Mouse (Mus musculus) embryonic facial prominence, embryonic 12.5 days (tissue): ENCODE measurements around the gene Nkrf. TPM values are rescaled to one million over a fixed set of nuclear protein-coding genes. Genes with fewer than 3 reads are reported as not detected.
"Not testable (repeated sequence)": the region's sequence is repeated elsewhere in the genome, so short reads cannot be mapped to it uniquely, and the experiment has no call there.

Source experiments
- ATAC-seq: fragments of 200-750 bp; cut with Nextera tagmentation; 2 replicates; pipeline ENCODE4 v1.8.0; 2017; ENCODE audit not compliant: insufficient number of reproducible peaks, insufficient read depth, low FRiP score, low TSS enrichment
- H3K27ac ChIP-seq: fragments of 300-500 bp; sonication (generic); 2 replicates; pipeline ENCODE4 v1.5.1; 2016; ENCODE audit warnings: mild to moderate bottlenecking
- H3K27me3 ChIP-seq: fragments of 300-500 bp; sonication (generic); 2 replicates; pipeline ENCODE4 v1.6.1; 2016; ENCODE audit warnings: mild to moderate bottlenecking, moderate library complexity
- H3K36me3 ChIP-seq: fragments of 300-500 bp; sonication (generic); 2 replicates; pipeline ENCODE4 v1.6.1; 2016; ENCODE audit warnings: mild to moderate bottlenecking
- H3K4me1 ChIP-seq: fragments of 300-500 bp; sonication (generic); 2 replicates; pipeline ENCODE4 v1.6.1; 2016
- H3K4me2 ChIP-seq: fragments of 300-500 bp; sonication (generic); replicated peaks from 2 replicates; pipeline ENCODE4 v1.6.1; 2016; ENCODE audit warnings: mild to moderate bottlenecking, moderate library complexity
- H3K4me3 ChIP-seq: fragments of 300-500 bp; sonication (generic); 2 replicates; pipeline ENCODE4 v1.5.1; 2016; ENCODE audit warnings: mild to moderate bottlenecking
- H3K9ac ChIP-seq: fragments of 300-500 bp; sonication (generic); 2 replicates; pipeline ENCODE4 v1.6.1; 2016; ENCODE audit warnings: mild to moderate bottlenecking, moderate library complexity
- H3K9me3 ChIP-seq: fragments of 300-500 bp; sonication (generic); 2 replicates; pipeline ENCODE4 v1.6.1; 2016; ENCODE audit warnings: mild to moderate bottlenecking, moderate library complexity
- WGBS: fragments of 180-500 bp; shearing (Covaris S2); methylation state at CpG from one replicate; pipeline ENCODE4 v1.1.7; 2016; 5-methylcytosine and 5-hydroxymethylcytosine counted together
- polyA plus RNA-seq: library from polyadenylated mRNA; unstranded; fragments of >200 nt; fragmentation: Nextera tagmentation; extraction: Ambion mirVana; gene quantifications from 2 replicates; pipeline ENCODE4 v1.2.1, GENCODE M21; 2016

Nkrf gene
- polyA plus RNA-seq, 1 experiment from 2014 or later: 2.2 TPM

DNA sequence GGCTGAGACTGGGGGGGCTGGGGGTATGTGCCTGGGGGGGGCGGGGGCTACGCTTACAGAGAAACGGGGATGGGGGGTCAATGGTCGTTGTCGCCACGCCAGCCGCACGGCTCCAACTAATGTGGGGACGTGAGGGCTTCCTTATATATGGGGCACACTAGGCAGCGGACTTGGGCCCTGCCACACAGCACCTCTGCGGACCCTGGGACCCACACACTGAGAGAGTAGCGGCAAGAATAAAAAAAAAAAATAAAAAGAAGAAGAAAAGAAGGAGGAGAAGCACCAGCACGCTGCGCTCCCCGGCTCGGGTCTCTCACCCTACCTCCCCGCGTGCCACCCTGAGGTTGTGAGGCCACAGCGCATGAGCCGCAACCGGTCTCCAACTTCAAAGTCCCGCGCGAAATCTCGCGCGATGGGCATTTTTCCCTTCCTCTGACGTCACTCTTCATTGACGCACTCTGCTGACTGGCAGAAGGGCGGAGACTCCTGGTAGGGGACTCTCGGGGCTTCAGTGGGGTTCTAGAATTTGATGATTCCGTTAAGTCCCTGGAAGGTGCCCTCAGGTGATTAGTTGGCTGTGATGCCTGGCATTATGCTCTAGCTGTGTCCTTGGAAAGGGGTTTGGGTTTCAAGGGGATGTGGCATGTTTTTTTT is 543 bp upstream of the Nkrf start:
- ATAC-seq: peak; percentile 81
- Histone ChIP-seq H3K27me3 (no peaks in the 10 kb centered on the region), H3K36me3 (no peaks in the 10 kb centered on the region), H3K4me1 (no peaks in the 10 kb centered on the region; the same call in 1 of the 2 replicates), H3K4me2 (peak overlapping the region; percentile 61), H3K9ac (peak overlapping the region; percentile 63), H3K4me3 (peak overlapping the region; percentile 56), H3K9me3 (no peaks in the 10 kb centered on the region), H3K27ac (0 out of 2 replicates have a peak overlapping the region, but pooled peaks have one; percentile 57)
- WGBS: 19% methylated on average over 29 of the region's 32 CpGs

DNA sequence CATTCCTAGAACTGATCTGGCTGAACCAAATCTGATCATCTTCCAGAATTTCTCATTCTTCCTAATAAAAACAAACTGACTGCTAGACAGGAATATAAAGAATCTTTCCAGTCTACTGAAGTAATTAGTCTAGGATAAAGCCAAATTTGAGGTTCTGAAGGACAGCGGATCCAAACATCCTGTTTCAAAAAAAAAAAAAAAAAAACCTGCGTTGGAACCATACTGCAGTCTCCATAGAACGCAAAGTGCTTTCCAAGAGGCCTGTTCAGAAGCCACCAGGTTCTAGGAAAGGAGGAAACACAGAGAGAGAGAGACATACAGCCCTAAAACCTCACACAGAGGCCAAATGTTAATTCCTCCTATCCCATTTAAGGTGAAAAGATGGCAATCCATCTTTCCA is 1.0 kb downstream of the Nkrf start:
- H3K9me3 ChIP-seq: no peaks in the 10 kb centered on the region
- no peaks in the 10 kb centered on the region for H3K27me3 ChIP-seq
- peak overlapping the region; percentile 56 for H3K4me3 ChIP-seq
- peak overlapping the region; percentile 61 for H3K4me2 ChIP-seq
- no peaks in the 10 kb centered on the region; the same call in 1 of the 2 replicates for H3K4me1 ChIP-seq
- 40% methylated on average over 3 of the region's 3 CpGs for WGBS
- H3K9ac ChIP-seq: no peak overlapping the region
- H3K27ac ChIP-seq: no peak overlapping the region
- ATAC-seq: no peak
- H3K36me3 ChIP-seq: no peaks in the 10 kb centered on the region

GRCm38 (mm10) chrX:36898931-36899330 is 3.8 kb downstream of the Nkrf start:
- not testable (repeated sequence) for H3K9ac ChIP-seq, H3K4me3 ChIP-seq, H3K4me2 ChIP-seq, H3K36me3 ChIP-seq, H3K4me1 ChIP-seq, H3K9me3 ChIP-seq, ATAC-seq, H3K27ac ChIP-seq, H3K27me3 ChIP-seq
- WGBS: 41% methylated on average over 1 of the region's 1 CpGs

- Histone ChIP-seq H3K27me3 (no peaks in the 10 kb centered on the region), H3K9me3 (no peaks in the 10 kb centered on the region), H3K36me3 (peaks cover 4% of the 10 kb centered on the region), H3K9ac (no peak overlapping the region), H3K4me1 (no peaks in the 10 kb centered on the region), H3K27ac (no peak overlapping the region), H3K4me2 (no peak overlapping the region), H3K4me3 (no peak overlapping the region)
- no peak for ATAC-seq
- 88% methylated on average over 1 of the region's 1 CpGs for WGBS
These were observed 18.0 kb downstream of the Nkrf start for GRCm38 (mm10) chrX:36884719-36885118.

- H3K9me3 ChIP-seq: no peaks in the 10 kb centered on the region
- H3K27ac ChIP-seq: peak overlapping the region; percentile 80
- ATAC-seq: peak; percentile 31; the same call in 1 of the 2 replicates
- peak overlapping the region; percentile 64 for H3K4me3 ChIP-seq
- peak overlapping the region; percentile 75 for H3K9ac ChIP-seq
- 16% methylated on average over 36 of the region's 36 CpGs for WGBS
- peak overlapping the region; percentile 54 for H3K4me2 ChIP-seq
- H3K36me3 ChIP-seq: no peaks in the 10 kb centered on the region
- no peaks in the 10 kb centered on the region for H3K27me3 ChIP-seq
- H3K4me1 ChIP-seq: no peaks in the 10 kb centered on the region
These were observed 28.0 kb downstream of the Nkrf start for GRCm38 (mm10) chrX:36874704-36875128.

DNA sequence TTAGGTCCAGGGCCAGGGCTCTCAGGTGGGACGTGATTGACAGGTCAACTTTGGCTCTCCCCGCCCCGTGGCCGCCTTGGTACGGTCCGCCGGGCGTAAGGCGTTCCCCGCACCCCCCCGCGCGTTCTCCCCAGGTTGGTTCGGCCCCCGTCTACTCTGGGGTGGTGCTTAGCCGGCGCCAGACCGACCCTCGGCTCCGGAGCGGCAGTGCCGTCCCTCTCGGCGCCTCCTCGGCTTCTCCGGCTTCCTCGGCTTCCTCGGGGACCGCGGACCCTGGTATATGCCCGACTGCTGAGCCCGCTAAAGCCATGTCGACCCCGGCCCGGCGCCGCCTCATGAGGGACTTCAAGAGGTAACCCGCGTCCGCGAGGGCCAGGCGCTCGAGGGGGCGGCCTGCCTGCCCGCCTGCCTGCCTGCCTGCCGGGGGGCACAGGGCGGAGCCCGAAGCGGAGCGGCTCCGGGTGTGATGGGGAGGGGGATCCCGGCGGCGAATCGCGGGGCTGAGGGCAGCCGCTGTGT is 28.5 kb downstream of the Nkrf start:
- H3K4me1 ChIP-seq: no peaks in the 10 kb centered on the region
- peak; percentile 93 for ATAC-seq
- no peaks in the 10 kb centered on the region for H3K27me3 ChIP-seq
- WGBS: 17% methylated on average over 57 of the region's 57 CpGs
- H3K4me3 ChIP-seq: peak overlapping the region; percentile 64
- H3K9me3 ChIP-seq: no peaks in the 10 kb centered on the region
- peak overlapping the region; percentile 80 for H3K27ac ChIP-seq
- H3K36me3 ChIP-seq: no peaks in the 10 kb centered on the region
- peak overlapping the region; percentile 75 for H3K9ac ChIP-seq
- peak overlapping the region; percentile 54 for H3K4me2 ChIP-seq

DNA sequence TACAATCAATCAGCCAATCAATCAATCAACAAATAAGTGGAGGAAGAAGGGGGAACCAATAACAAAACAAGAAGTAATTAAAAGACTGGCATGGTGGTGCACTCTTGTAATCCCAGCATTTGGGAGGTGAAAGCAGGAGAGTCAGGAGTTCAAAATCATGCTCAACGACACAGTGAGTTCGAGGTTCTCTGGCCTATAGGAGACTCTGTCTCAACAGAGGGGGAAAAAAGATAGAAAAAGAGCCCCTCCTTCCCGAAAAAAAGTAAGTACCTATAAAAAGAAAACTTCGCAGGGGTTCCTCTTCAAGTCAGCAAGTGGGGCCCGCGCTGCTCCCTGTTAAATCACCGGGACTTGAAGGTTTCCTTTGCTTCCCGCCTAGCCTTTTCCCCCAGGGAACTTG is 28.9 kb downstream of the Nkrf start, which contains the start of the genes Ube2a and C330007P06Rik:
TSS of gene Ube2a (plus strand) at position 136 of the 400 bp plus-strand sequence.
TSS of gene C330007P06Rik (minus strand) at position 347 of the 400 bp plus-strand sequence.
- Histone ChIP-seq H3K27me3 (no peaks in the 10 kb centered on the region), H3K4me1 (no peaks in the 10 kb centered on the region), H3K9ac (peak within 1 kb of the TSS; percentile 75), H3K4me3 (peak within 1 kb of the TSS; percentile 64), H3K36me3 (no peaks in the 10 kb centered on the region), H3K27ac (peak within 1 kb of the TSS; percentile 80), H3K4me2 (peak within 1 kb of the TSS; percentile 54), H3K9me3 (no peaks in the 10 kb centered on the region)
- WGBS: 26% methylated on average over 8 of the region's 8 CpGs
- ATAC-seq: peak; percentile 13; the same call in 1 of the 2 replicates

- 78% methylated on average over 3 of the region's 3 CpGs for WGBS
- no peaks in the 10 kb centered on the region for H3K36me3 ChIP-seq
- no peaks in the 10 kb centered on the region for H3K27me3 ChIP-seq
- no peak overlapping the region for H3K9ac ChIP-seq
- no peak overlapping the region for H3K27ac ChIP-seq
- no peaks in the 10 kb centered on the region for H3K9me3 ChIP-seq
- no peaks in the 10 kb centered on the region for H3K4me1 ChIP-seq
- H3K4me2 ChIP-seq: no peak overlapping the region
- no peak overlapping the region for H3K4me3 ChIP-seq
- no peak for ATAC-seq
These were observed 32.3 kb downstream of the Nkrf start for GRCm38 (mm10) chrX:36870372-36870771.

DNA sequence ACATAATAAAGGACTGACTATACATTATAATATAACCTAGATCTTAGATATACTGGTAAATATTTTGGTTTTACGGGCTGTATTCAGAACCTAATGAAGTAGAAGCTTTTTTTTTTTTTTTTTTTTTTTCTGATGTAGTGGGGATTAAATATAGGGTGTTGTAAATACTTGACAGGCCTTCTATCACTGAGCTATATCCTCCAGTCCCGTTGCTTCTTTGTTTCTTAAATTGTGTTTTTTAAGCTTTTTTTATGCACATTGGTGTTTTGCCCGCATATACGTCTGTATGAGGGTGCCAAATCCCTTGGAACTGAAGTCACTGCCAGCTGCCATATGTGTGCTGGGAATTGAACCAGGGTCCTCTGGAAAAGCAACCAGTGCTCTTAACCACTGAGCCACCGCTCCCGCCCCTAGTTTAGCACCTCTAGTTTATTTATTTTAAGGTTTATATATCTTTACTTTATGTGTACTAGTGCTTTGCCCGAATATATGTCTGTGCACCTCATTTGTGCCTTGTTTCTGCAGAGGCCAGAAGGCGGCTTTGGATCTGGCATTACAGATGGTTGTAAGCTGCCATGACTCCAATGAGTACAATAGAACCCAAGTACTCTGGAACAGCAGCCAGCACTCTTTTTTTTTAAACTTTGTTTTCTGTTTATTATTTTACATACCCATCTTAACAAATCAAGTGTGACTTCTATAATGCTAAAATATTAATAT is 37.9 kb downstream of the Nkrf start:
- Histone ChIP-seq H3K27ac (no peak overlapping the region), H3K9me3 (no peaks in the 10 kb centered on the region), H3K36me3 (no peaks in the 10 kb centered on the region), H3K4me3 (peak overlapping the region; percentile 43), H3K27me3 (no peaks in the 10 kb centered on the region), H3K9ac (no peak overlapping the region), H3K4me2 (peak overlapping the region; percentile 22; the same call in 1 of the 2 replicates), H3K4me1 (no peaks in the 10 kb centered on the region)
- 57% methylated on average over 8 of the region's 8 CpGs for WGBS
- ATAC-seq: no peak

DNA sequence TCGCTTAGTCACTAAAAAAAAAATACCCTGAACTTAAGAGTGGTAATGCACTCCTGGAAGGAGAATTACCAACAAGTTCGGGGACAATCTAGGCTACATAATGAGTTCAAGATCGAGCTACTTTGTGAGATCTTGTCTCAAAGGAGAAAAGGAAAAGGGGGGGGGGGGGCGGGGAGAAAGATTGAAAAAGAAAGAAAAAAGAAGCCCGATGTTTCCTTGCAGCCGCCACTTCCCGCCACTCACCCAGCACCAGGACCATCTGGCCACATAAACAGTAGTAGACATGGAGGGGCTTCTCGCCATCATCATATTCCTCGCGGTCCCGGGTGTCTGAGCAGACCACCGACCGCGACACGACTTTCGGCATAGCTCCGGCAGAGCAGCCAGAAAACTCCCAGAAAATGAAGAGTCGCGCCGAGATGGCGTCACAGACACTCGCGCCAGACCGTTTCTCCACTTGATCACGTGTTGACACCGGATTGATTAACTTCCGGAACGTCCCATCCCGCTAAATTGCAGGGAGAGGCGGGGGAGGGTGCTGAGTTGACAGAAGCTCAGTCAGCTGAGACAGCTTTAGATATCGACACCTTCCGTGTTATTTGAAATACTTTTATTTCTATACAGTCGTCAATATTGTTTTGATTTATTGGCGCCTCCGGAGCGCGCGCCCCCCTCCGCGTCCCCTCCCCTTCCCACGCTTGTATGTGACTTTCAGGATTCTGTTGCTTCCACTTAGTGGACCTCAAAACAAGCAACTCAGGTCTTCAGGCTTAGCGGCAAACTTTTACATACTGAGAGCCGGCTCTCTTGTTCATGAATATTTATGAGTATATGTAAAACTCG is 38.7 kb downstream of the Nkrf start:
- H3K4me2 ChIP-seq: peak overlapping the region; percentile 51
- peak overlapping the region; percentile 43 for H3K4me3 ChIP-seq
- H3K36me3 ChIP-seq: no peaks in the 10 kb centered on the region
- peak; percentile 52 for ATAC-seq
- H3K9ac ChIP-seq: peak overlapping the region; percentile 44; the same call in 1 of the 2 replicates
- no peaks in the 10 kb centered on the region for H3K9me3 ChIP-seq
- H3K27ac ChIP-seq: no peak overlapping the region
- 23% methylated on average over 43 of the region's 44 CpGs for WGBS
- no peaks in the 10 kb centered on the region for H3K27me3 ChIP-seq
- H3K4me1 ChIP-seq: no peaks in the 10 kb centered on the region

DNA sequence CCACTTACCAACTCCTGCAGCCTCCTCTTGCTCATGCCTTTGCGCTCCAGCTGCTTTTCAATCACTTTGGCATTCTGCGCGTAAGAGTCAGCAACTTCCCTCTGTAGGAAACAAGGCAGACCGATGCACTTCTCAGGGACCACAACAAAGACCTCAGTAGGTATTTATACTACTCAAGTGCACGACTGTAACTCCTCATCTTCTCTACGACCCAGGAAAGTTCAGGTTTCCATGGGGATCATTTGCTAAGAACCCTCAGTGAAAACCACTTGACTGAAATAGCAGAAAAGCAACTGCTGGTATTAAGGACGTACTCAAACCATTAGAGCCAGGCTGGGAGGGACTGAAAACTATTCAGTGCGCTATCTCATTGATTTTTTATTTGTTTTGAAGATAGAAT is 50.1 kb downstream of the Nkrf start:
- Histone ChIP-seq H3K27ac (no peak overlapping the region), H3K4me1 (no peaks in the 10 kb centered on the region), H3K27me3 (no peaks in the 10 kb centered on the region), H3K9me3 (no peaks in the 10 kb centered on the region), H3K4me2 (no peak overlapping the region), H3K36me3 (peaks cover 4% of the 10 kb centered on the region; the same call in 1 of the 2 replicates), H3K4me3 (no peak overlapping the region), H3K9ac (no peak overlapping the region)
- WGBS: 91% methylated on average over 8 of the region's 8 CpGs
- ATAC-seq: no peak
